Comparison of ENCODE assay signal across 28 mouse cellular contexts in the genomic region with DNA sequence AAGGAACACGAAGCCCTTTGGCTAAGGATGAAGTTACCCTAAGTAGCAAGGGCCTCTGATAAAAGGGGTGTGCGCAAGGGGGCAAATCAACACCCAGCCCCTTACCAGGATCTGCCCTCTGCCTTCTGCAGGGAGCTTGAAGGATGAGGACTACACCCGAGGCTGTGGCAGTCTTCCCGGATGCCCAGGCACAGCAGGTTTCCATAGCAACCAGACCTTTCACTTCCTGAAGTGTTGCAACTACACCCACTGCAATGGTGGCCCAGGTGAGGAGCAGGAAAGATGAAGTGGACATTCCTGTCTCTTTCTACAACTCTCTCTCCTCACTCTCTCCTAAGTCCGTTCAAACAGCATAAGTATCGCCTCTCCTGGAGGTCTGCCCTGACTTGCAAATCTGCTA. TPM values are rescaled to one million over a fixed set of nuclear protein-coding genes. Genes with fewer than 3 reads are reported as not detected.
A peak's percentile ranks its signal among the peaks of the same experiment; 100 is the strongest.
DNase-seq lines count a peak whose midpoint lies in the region; ATAC-seq and TF ChIP-seq lines count a peak whose summit lies in the region.
"Had no signal": no experiment of that assay in that cellular context is flagged by ENCODE, and none has a peak within 500 bp of the region (broad histone marks: within the 10 kb centered on the region; RNA-seq: fewer than 3 reads in every experiment).

No protein-coding gene starts in this region.

- H3K27ac ChIP-seq in lung, embryonic 14.5 days (ENCODE audit: low read depth), result no peak overlapping the region
- no peak overlapping the region for H3K27ac ChIP-seq in lung, postnatal 0 days (ENCODE audit: low read length)
- H3K27ac ChIP-seq in midbrain, embryonic 13.5 days, result no peak overlapping the region
- H3K27ac ChIP-seq: embryonic facial prominence, embryonic 10.5 days; heart, adult 2 months; hindbrain, embryonic 15.5 days; limb, embryonic 15.5 days; liver, embryonic 15.5 days; midbrain, embryonic 12.5 days had no signal

- no peaks in the 10 kb centered on the region; the same call in 1 of the 2 replicates for H3K9me3 ChIP-seq in lung, embryonic 14.5 days (ENCODE audit: low read depth, low read length)
- no peaks in the 10 kb centered on the region for H3K9me3 ChIP-seq in lung, postnatal 0 days (ENCODE audit: low read length)
- H3K9me3 ChIP-seq in midbrain, embryonic 13.5 days, result no peaks in the 10 kb centered on the region; the same call in 1 of the 2 replicates
- H3K9me3 ChIP-seq: hindbrain, embryonic 15.5 days; limb, embryonic 15.5 days; liver, embryonic 15.5 days; midbrain, embryonic 12.5 days had no signal

- intact Hi-C loops in left cerebral cortex, postnatal 10 days (cut with DNase I), result loop anchor here (10.0 kb wide), 1 partner anchor 138 kb away; the partner anchor contains the start of gene Tescl

- peak; percentile 27 for DNase-seq in cerebellum, adult 9-11 months
- DNase-seq in cerebellum, postnatal 36 days, result no peak
- DNase-seq in lung, embryonic 14.5 days, result peak; percentile 43
- no peak for DNase-seq in lung, postnatal 0 days (ENCODE audit: low spot score)
- peak; percentile 41 for DNase-seq in naive thymus-derived CD4-positive, alpha-beta T cell, adult 2 months (ENCODE audit: low read depth)
- DNase-seq in left cerebral cortex, postnatal 10 days (ENCODE audit: extremely low spot score in 1 of 2, low spot score in 2 of 2), result no peak
- no peak for DNase-seq in kidney, postnatal 14 days
- DNase-seq: cerebellum, adult 2 months; gastrocnemius, postnatal 36 days; heart, adult 2 months; left cerebral cortex, postnatal 4 days; lung, postnatal 10 days had no signal

- no peak for TF ChIP-seq CTCF in lung, embryonic 14.5 days (IDR thresholded peaks at IDR 0.05; ENCODE audit: low read depth)
- no peak for TF ChIP-seq CTCF in lung, postnatal 0 days (IDR thresholded peaks at IDR 0.05)

- no peak overlapping the region for H3K9ac ChIP-seq in lung, embryonic 14.5 days
- no peak overlapping the region for H3K9ac ChIP-seq in lung, postnatal 0 days (replicated peaks; ENCODE audit: low read depth)
- peak overlapping the region; percentile 14; the same call in 1 of the 2 replicates for H3K9ac ChIP-seq in midbrain, embryonic 13.5 days (replicated peaks)
- H3K9ac ChIP-seq: hindbrain, embryonic 15.5 days; limb, embryonic 15.5 days; liver, embryonic 15.5 days; midbrain, embryonic 12.5 days had no signal

- H3K4me3 ChIP-seq in lung, embryonic 14.5 days (ENCODE audit: low read depth, low read length), result no peak overlapping the region
- H3K4me3 ChIP-seq in lung, postnatal 0 days (ENCODE audit: low read depth, low read length), result no peak overlapping the region
- no peak overlapping the region for H3K4me3 ChIP-seq in midbrain, embryonic 13.5 days (replicated peaks)
- H3K4me3 ChIP-seq: embryonic facial prominence, embryonic 10.5 days; heart, adult 2 months; hindbrain, embryonic 15.5 days; limb, embryonic 15.5 days; liver, embryonic 15.5 days; midbrain, embryonic 12.5 days had no signal

- ATAC-seq in lung, embryonic 14.5 days (ENCODE audit: insufficient read depth), result no peak
- no peak for ATAC-seq in lung, postnatal 0 days
- no peak for ATAC-seq in midbrain, embryonic 13.5 days
- ATAC-seq: intestine, postnatal 0 days had no signal

- no peak for TF ChIP-seq EP300 in lung, postnatal 0 days (IDR thresholded peaks at IDR 0.05)

- H3K4me2 ChIP-seq in lung, embryonic 14.5 days, result no peak overlapping the region
- no peak overlapping the region for H3K4me2 ChIP-seq in lung, postnatal 0 days (replicated peaks; ENCODE audit: low read depth, low read length)
- H3K4me2 ChIP-seq in midbrain, embryonic 13.5 days (replicated peaks), result no peak overlapping the region
- H3K4me2 ChIP-seq: hindbrain, embryonic 15.5 days; limb, embryonic 15.5 days; liver, embryonic 15.5 days; midbrain, embryonic 12.5 days had no signal

- 72% methylated on average over 6 of the region's 6 CpGs for WGBS in lung, embryonic 14.5 days
- 66% methylated on average over 6 of the region's 6 CpGs for WGBS in lung, postnatal 0 days
- 87% methylated on average over 6 of the region's 6 CpGs for WGBS in midbrain, embryonic 13.5 days

- H3K4me1 ChIP-seq in lung, embryonic 14.5 days (ENCODE audit: insufficient read depth), result no peaks in the 10 kb centered on the region
- no peaks in the 10 kb centered on the region for H3K4me1 ChIP-seq in lung, postnatal 0 days (ENCODE audit: insufficient read depth, low read depth, low read length)
- H3K4me1 ChIP-seq in midbrain, embryonic 13.5 days (replicated peaks), result peaks cover 11% of the 10 kb centered on the region
- H3K4me1 ChIP-seq: limb, embryonic 15.5 days; liver, embryonic 15.5 days had no signal

- H3K27me3 ChIP-seq in lung, embryonic 14.5 days (ENCODE audit: insufficient read depth, low read length), result no peaks in the 10 kb centered on the region
- H3K27me3 ChIP-seq in lung, postnatal 0 days (replicated peaks; ENCODE audit: insufficient read depth, low read length), result no peaks in the 10 kb centered on the region
- H3K27me3 ChIP-seq in midbrain, embryonic 13.5 days, result no peaks in the 10 kb centered on the region
- H3K27me3 ChIP-seq: hindbrain, embryonic 15.5 days; limb, embryonic 15.5 days; liver, embryonic 15.5 days; midbrain, embryonic 12.5 days had no signal

- peaks cover 25% of the 10 kb centered on the region for H3K36me3 ChIP-seq in lung, embryonic 14.5 days (ENCODE audit: insufficient read depth)
- peaks cover 9% of the 10 kb centered on the region; the same call in 1 of the 2 replicates for H3K36me3 ChIP-seq in lung, postnatal 0 days (ENCODE audit: insufficient read depth, low read length)
- H3K36me3 ChIP-seq in midbrain, embryonic 13.5 days, result no peaks in the 10 kb centered on the region
- H3K36me3 ChIP-seq: embryonic facial prominence, embryonic 10.5 days; hindbrain, embryonic 15.5 days; limb, embryonic 15.5 days; midbrain, embryonic 12.5 days had no signal

RNA-seq across cellular contexts. Expression of gene Cadm4, which starts 9.4 kb away (rescaled TPM):
- polyA plus RNA-seq in lung, embryonic 14.5 days (2014; fragmentation: Nextera tagmentation; extraction: Ambion mirVana), result 0.34 and 0.72 TPM in 2 replicates
- 1.7 and 1.9 TPM in 2 replicates for polyA plus RNA-seq in lung, postnatal 0 days (2015; fragmentation: Nextera tagmentation; extraction: Ambion mirVana)
- 52.4 and 67.8 TPM in 2 replicates for polyA plus RNA-seq in midbrain, embryonic 13.5 days (2015; fragmentation: Nextera tagmentation; extraction: Ambion mirVana)
- total RNA-seq in left cerebral cortex, postnatal 10 days (2021), result 100 to 1,000 TPM; 305 to 320 TPM
- total RNA-seq: neutrophil, adult 5-6 weeks had no signal

RNA-seq across cellular contexts. Expression of gene Plaur, which starts 10.2 kb away (rescaled TPM):
- polyA plus RNA-seq in lung, embryonic 14.5 days (2014; fragmentation: Nextera tagmentation; extraction: Ambion mirVana), result 18.1 and 20.2 TPM in 2 replicates
- polyA plus RNA-seq in lung, postnatal 0 days (2015; fragmentation: Nextera tagmentation; extraction: Ambion mirVana), result 65.8 and 72.0 TPM in 2 replicates
- polyA plus RNA-seq in midbrain, embryonic 13.5 days (2015; fragmentation: Nextera tagmentation; extraction: Ambion mirVana), result 1.0 and 1.2 TPM in 2 replicates
- total RNA-seq in left cerebral cortex, postnatal 10 days (2021), result 1 to 10 TPM in 1 of 2 experiments, under 1 TPM in 1; 0.85 to 1.4 TPM

RNA-seq across cellular contexts. Expression of gene Irgc1, which starts 20.3 kb away (rescaled TPM):
- polyA plus RNA-seq in lung, embryonic 14.5 days (2014; fragmentation: Nextera tagmentation; extraction: Ambion mirVana), result 0.14 TPM in 1 of 2 replicates, not detected in the other
- 0.24 and 0.29 TPM in 2 replicates for polyA plus RNA-seq in lung, postnatal 0 days (2015; fragmentation: Nextera tagmentation; extraction: Ambion mirVana)
- not detected in 2 replicates for polyA plus RNA-seq in midbrain, embryonic 13.5 days (2015; fragmentation: Nextera tagmentation; extraction: Ambion mirVana)
- total RNA-seq in left cerebral cortex, postnatal 10 days (2021), result under 1 TPM in 1 of 2 experiments, not detected in 1; 0.20 TPM
- total RNA-seq: adrenal gland, postnatal 36 days; ES-E14; gastrocnemius, adult 18-20 months; gastrocnemius, postnatal 36 days; heart, adult 2 months; heart, postnatal 25 days; left cerebral cortex, postnatal 4 days had no signal
- polyA plus RNA-seq: cerebellum, adult 2 months; embryonic facial prominence, embryonic 10.5 days; heart, embryonic 14.5 days; hindbrain, embryonic 15.5 days; intestine, postnatal 0 days; kidney, embryonic 14.5 days; midbrain, embryonic 12.5 days had no signal

RNA-seq across cellular contexts. Expression of gene Zfp428, which starts 34.4 kb away (rescaled TPM):
- 36.2 and 37.7 TPM in 2 replicates for polyA plus RNA-seq in lung, embryonic 14.5 days (2014; fragmentation: Nextera tagmentation; extraction: Ambion mirVana)
- 13.1 and 17.0 TPM in 2 replicates for polyA plus RNA-seq in lung, postnatal 0 days (2015; fragmentation: Nextera tagmentation; extraction: Ambion mirVana)
- 234 and 261 TPM in 2 replicates for polyA plus RNA-seq in midbrain, embryonic 13.5 days (2015; fragmentation: Nextera tagmentation; extraction: Ambion mirVana)
- total RNA-seq in left cerebral cortex, postnatal 10 days (2021), result 10 to 100 TPM; 61.9 to 67.5 TPM
- total RNA-seq: neutrophil, adult 5-6 weeks had no signal

RNA-seq across cellular contexts. Expression of gene AC161166.1, which starts 39.8 kb away (rescaled TPM):
- 0.32 and 0.47 TPM in 2 replicates for polyA plus RNA-seq in lung, embryonic 14.5 days (2014; fragmentation: Nextera tagmentation; extraction: Ambion mirVana)
- 0.06 and 0.10 TPM in 2 replicates for polyA plus RNA-seq in lung, postnatal 0 days (2015; fragmentation: Nextera tagmentation; extraction: Ambion mirVana)
- 1.2 and 1.9 TPM in 2 replicates for polyA plus RNA-seq in midbrain, embryonic 13.5 days (2015; fragmentation: Nextera tagmentation; extraction: Ambion mirVana)
- total RNA-seq in left cerebral cortex, postnatal 10 days (2021), result not detected
- total RNA-seq: adrenal gland, postnatal 36 days; gastrocnemius, adult 18-20 months; gastrocnemius, postnatal 36 days; heart, adult 2 months; heart, postnatal 25 days; left cerebral cortex, adult 18-20 months; left cerebral cortex, postnatal 4 days; neutrophil, adult 5-6 weeks had no signal
- polyA plus RNA-seq: cerebellum, adult 2 months; cortical plate, adult 2 months; liver, embryonic 15.5 days had no signal

Comparison
In these comparisons a context has a peak if more than half of its experiments do, and no peak if none do; other contexts are left out.
1. DNase-seq: peak in cerebellum, adult 9-11 months (single experiment), lung, embryonic 14.5 days (single experiment) and naive thymus-derived CD4-positive, alpha-beta T cell, adult 2 months (single experiment); none in cerebellum, postnatal 36 days (0 of 2), lung, postnatal 0 days (single experiment), left cerebral cortex, postnatal 10 days (0 of 2) and kidney, postnatal 14 days (single experiment).
2. RNA of gene Cadm4, which starts 9.4 kb away (polyA plus RNA-seq): 52.4 to 67.8 TPM in midbrain, embryonic 13.5 days; 1.7 to 1.9 TPM in lung, postnatal 0 days and 0.34 to 0.72 TPM in lung, embryonic 14.5 days; every median in the first group is over 10 times any median in the second.